Mouse (Mus musculus) C2C12 (cell line): ENCODE data around the gene Gad1. TPM values are rescaled to one million over a fixed set of nuclear protein-coding genes. Genes with fewer than 3 reads are reported as not detected.
A peak's percentile ranks its signal among the peaks of the same experiment; 100 is the strongest.

ENCODE experiments used
- H3K27me3 ChIP-seq: one replicate; pipeline ENCODE4 v1.6.1; 2011; ENCODE audit not compliant: control insufficient read depth, insufficient read depth, insufficient read length
- H3K36me3 ChIP-seq: one replicate; pipeline ENCODE4 v1.6.1; 2011; ENCODE audit not compliant: control insufficient read depth, insufficient read depth
- H3K4me3 ChIP-seq: one replicate; pipeline ENCODE4 v1.5.1; 2011; ENCODE audit warnings: mild to moderate bottlenecking, control low read depth; ENCODE audit not compliant: poor library complexity, insufficient read depth, severe bottlenecking
- H3K79me2 ChIP-seq: one replicate; pipeline ENCODE4 v1.6.1; 2011; ENCODE audit not compliant: control insufficient read depth, insufficient read depth
- H3K79me3 ChIP-seq: one replicate; pipeline ENCODE4 v1.6.1; 2011; ENCODE audit warnings: low read depth, control low read depth
- H3ac ChIP-seq: one replicate; pipeline ENCODE3; 2011; ENCODE audit warnings: low read depth; ENCODE audit not compliant: control insufficient read depth, insufficient read length
- CEBPB ChIP-seq: IDR thresholded peaks from one replicate; pipeline ENCODE4 v1.6.1; 2011; ENCODE audit warnings: low read depth, mild to moderate bottlenecking, control low read depth, moderate library complexity
- CTCF ChIP-seq: IDR thresholded peaks from one replicate; pipeline ENCODE4 v1.5.1; 2011; ENCODE audit not compliant: control insufficient read depth, insufficient read depth, insufficient read length
- FOSL1 ChIP-seq: IDR thresholded peaks from one replicate; pipeline ENCODE4 v1.8.0; 2011; ENCODE audit warnings: mild to moderate bottlenecking, low read length; ENCODE audit not compliant: poor library complexity, insufficient read depth, severe bottlenecking
- MAX ChIP-seq: IDR thresholded peaks from one replicate; pipeline ENCODE4 v1.6.1; 2011; ENCODE audit warnings: mild to moderate bottlenecking, control low read depth
- MYOD1 ChIP-seq: IDR thresholded peaks from one replicate; pipeline ENCODE4 v1.6.1; 2011; ENCODE audit warnings: low read depth; ENCODE audit not compliant: control insufficient read depth, insufficient read length
- MYOG ChIP-seq: IDR thresholded peaks from one replicate; pipeline ENCODE4 v1.6.1; 2011; ENCODE audit not compliant: control insufficient read depth, insufficient read length; ENCODE audit errors: extremely low read depth
- USF1 ChIP-seq: IDR thresholded peaks from one replicate; pipeline ENCODE4 v1.6.1; 2011; ENCODE audit warnings: low read depth, mild to moderate bottlenecking, control low read depth, moderate library complexity
- long read RNA-seq, 2 experiments: library from polyadenylated mRNA; unstranded; transcript quantifications; one replicate each; pipeline ENCODE4 v2.0.0; 2019 to 2020
- polyA plus RNA-seq: library from polyadenylated mRNA; unstranded; fragments of >200 nt; fragmentation: generic; extraction: Trizol; gene quantifications from one replicate; pipeline ENCODE4 v1.2.1, GENCODE M21; 2012; ENCODE audit warnings: missing spikeins

Gad1 gene
- polyA plus RNA-seq, result not detected
- long read RNA-seq, experiment 1, result 0 reads
- long read RNA-seq, experiment 2, result 0 reads

DNA sequence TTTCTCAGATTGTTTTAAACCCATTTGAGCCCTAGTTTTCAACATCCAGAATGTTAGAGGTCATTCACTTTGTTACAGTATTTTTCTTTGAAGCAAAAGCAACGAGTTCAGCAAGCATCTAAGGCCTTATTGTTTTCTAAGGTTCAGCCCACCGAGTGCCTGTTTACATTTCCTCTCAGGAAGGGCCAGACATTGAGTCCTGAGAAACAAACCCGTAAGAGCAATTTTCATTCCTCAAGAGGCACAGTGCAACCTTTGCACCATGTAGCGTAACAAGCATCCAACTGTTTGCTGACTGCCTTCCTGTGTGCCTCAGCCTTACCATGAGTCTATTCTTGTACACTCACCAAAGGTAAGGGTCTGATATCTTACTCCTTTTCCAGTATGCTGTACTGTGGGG is at the start of gene Gad1:
Gad1 (plus strand) TSS at position 301 of the 400 bp plus-strand sequence.
- H3K79me2 ChIP-seq, result no peaks in the 10 kb centered on the region
- H3K4me3 ChIP-seq, result no peak within 1 kb of the TSS
- no peaks in the 10 kb centered on the region for H3K27me3 ChIP-seq
- no peaks in the 10 kb centered on the region for H3K79me3 ChIP-seq
- H3K36me3 ChIP-seq, result no peaks in the 10 kb centered on the region
- TF ChIP-seq MYOG (no peak), FOSL1 (no peak), CTCF (no peak), MAX (no peak), USF1 (no peak), CEBPB (no peak), MYOD1 (no peak)
- H3ac ChIP-seq, result no peak within 1 kb of the TSS

DNA sequence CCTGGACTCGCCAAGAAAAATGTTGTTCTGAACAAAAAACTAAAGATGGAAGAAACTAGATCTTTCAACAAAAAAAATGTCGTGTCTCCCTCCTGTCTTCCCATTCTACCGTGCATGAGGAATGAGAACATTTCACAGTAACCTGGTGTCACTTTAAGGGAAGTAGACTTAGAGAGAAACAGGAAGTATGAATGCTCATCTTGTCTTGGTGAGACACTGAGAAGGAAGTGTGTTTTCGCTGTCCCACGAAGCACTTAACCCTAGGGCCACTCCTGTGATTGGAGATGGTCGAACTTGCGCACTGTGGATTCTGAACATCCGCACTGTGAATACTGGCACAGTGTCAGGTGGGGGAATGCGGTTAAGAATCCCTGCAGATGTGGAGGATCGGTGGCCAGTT is 49.4 kb upstream of the Gad1 start:
- no peaks in the 10 kb centered on the region for H3K36me3 ChIP-seq

DNA sequence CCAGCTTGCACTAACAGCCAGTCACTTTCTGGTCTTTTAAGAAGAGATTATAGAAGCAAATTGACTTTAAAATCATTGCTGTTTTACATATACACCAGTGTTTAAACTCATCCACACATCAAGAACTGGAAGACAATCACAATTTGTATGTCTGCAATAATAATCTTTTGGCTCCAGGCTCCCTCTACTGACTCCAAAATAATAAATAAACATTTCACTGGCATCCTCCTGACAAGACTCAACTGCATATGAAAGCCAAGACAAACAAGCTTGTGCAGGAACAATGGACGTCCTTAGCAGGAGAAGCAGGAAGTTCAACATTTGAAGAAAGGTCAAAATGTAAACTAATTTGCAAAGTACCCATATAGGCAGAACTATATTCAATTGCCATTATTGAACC is 47.6 kb upstream of the Gad1 start:
- TF ChIP-seq MAX (no peak), MYOD1 (no peak)
- Histone ChIP-seq H3ac (no peak overlapping the region), H3K36me3 (no peaks in the 10 kb centered on the region), H3K79me3 (no peaks in the 10 kb centered on the region), H3K79me2 (no peaks in the 10 kb centered on the region), H3K4me3 (no peak overlapping the region), H3K27me3 (peaks cover 3% of the 10 kb centered on the region)

More for the DNA sequence above, 49.4 kb upstream of the Gad1 start:
- no peaks in the 10 kb centered on the region for H3K79me2 ChIP-seq
- H3K27me3 ChIP-seq, result peaks cover 3% of the 10 kb centered on the region
- no peak overlapping the region for H3ac ChIP-seq
- TF ChIP-seq CEBPB (no peak), MYOD1 (no peak), USF1 (no peak), FOSL1 (no peak), MYOG (no peak), MAX (no peak), CTCF (no peak)
- no peak overlapping the region for H3K4me3 ChIP-seq
- no peaks in the 10 kb centered on the region for H3K79me3 ChIP-seq

DNA sequence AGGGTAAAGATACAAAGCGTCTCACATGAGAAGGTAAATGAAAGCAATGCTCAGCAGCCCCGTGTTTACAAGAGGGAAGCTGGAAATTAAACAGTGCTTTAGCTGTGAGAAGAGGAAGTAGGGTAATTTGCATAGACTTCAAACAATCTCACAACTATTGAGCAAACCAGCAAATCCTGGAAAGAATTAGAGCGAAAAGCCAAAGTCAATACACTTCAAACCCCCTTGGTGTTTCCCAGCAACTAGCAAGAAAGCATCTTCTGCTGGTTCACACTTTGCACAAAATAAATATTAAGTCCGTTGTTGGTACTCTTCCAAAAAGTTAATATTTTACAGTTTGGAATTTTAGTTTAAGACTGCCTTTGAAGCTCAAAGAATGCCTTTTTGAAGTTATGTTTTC is 47.0 kb upstream of the Gad1 start:
- no peak overlapping the region for H3ac ChIP-seq
- no peaks in the 10 kb centered on the region for H3K79me2 ChIP-seq
- H3K36me3 ChIP-seq, result no peaks in the 10 kb centered on the region
- H3K27me3 ChIP-seq, result peaks cover under 1% of the 10 kb centered on the region
- TF ChIP-seq FOSL1, result no peak
- no peak for TF ChIP-seq USF1
- no peak for TF ChIP-seq CEBPB
- TF ChIP-seq MAX, result no peak
- no peak for TF ChIP-seq MYOD1
- TF ChIP-seq CTCF, result no peak
- no peak for TF ChIP-seq MYOG
- H3K79me3 ChIP-seq, result no peaks in the 10 kb centered on the region
- no peak overlapping the region for H3K4me3 ChIP-seq

DNA sequence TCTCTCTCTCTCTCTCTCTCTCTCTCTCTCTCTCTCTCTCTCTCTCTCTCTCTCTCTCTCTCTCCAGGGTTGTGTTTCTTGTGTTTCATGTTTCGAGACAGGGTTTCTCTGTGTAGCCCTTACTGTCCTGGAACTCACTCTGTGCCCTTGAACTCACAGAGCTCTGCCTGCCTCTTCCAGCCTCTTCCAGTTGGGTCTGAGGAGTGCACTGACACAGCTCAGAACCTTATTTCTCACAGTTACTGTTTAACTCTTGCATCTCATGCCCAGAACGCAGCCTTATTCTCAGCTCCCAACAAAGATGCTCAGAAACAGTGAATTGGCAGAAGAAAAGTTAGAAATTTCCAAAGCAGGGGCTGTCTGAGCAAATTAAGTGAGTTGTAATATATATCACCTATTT is 46.5 kb upstream of the Gad1 start:
- Histone ChIP-seq H3K79me3 (no peaks in the 10 kb centered on the region), H3K27me3 (no peaks in the 10 kb centered on the region), H3K4me3 (no peak overlapping the region), H3ac (no peak overlapping the region), H3K79me2 (no peaks in the 10 kb centered on the region), H3K36me3 (no peaks in the 10 kb centered on the region)
- no peak for TF ChIP-seq CTCF
- no peak for TF ChIP-seq USF1
- TF ChIP-seq MYOD1, result no peak
- TF ChIP-seq MYOG, result no peak
- no peak for TF ChIP-seq MAX

DNA sequence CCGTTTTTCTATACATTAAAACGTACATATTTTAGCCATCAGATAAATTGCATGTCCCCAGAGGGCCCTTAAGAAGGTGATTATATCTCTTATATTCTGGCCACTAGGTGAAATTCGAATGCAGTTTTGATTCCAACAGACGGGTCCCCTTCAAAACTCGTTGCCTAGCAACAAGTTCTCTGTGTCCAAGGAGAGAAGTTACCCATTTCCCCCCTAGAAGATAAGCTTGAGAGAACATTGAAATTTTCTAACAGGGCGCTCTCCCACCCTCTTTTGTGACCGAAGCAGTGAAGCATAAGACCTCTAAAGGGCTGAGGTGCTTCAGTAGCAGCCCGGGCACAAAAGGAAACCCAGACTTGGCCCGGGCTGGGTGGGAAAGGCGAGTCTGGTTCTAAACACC is 44.4 kb upstream of the Gad1 start, which contains the start of gene Erich2:
Erich2 (plus strand) TSS at position 324 of the 400 bp plus-strand sequence.
- peak within 1 kb of the TSS; percentile 26 for H3K4me3 ChIP-seq
- no peaks in the 10 kb centered on the region for H3K27me3 ChIP-seq
- TF ChIP-seq MYOG, result no peak
- no peak for TF ChIP-seq FOSL1
- no peak for TF ChIP-seq USF1
- TF ChIP-seq CTCF, result no peak
- TF ChIP-seq CEBPB, result no peak
- TF ChIP-seq MAX, result no peak
- peak within 1 kb of the TSS; percentile 27 for H3ac ChIP-seq
- H3K79me3 ChIP-seq, result no peaks in the 10 kb centered on the region
- no peaks in the 10 kb centered on the region for H3K79me2 ChIP-seq
- no peaks in the 10 kb centered on the region for H3K36me3 ChIP-seq
